Mouse (Mus musculus): Measurements from ENCODE around the gene Syt7. TPM values are rescaled to one million over a fixed set of nuclear protein-coding genes. Genes with fewer than 3 reads are reported as not detected.

Gene Syt7
- polyA plus RNA-seq, 1 experiment from 2014 or later: 4.7 TPM

DNA sequence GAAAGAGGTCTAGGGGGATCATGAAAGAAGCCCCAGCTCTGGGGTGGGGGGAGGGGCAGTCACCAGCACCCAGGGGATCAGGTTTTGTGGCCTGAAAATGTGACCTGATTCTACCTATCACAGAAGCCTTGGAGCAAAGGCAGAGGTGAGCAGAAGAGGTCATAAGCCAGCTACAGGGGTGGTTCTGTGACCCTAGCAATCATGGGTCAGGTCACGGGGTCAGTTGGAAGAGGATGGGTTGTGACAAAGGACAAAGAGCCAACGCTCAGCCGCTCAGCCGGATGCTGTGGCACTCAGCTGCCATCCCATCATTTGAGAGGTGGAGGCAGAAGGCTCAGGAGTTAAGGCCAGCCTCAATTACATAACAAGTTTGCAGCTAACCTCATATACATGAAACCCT, 75.5 kb downstream of the Syt7 start:
- 14% methylated on average over 4 of the region's 4 CpGs for WGBS
- no peak for ATAC-seq (ENCODE audit: insufficient read depth, low FRiP score, low TSS enrichment)
- H3K27me3 ChIP-seq (ENCODE audit: control insufficient read depth, insufficient read depth, low read length): peaks cover 13% of the 10 kb centered on the region
- 0 out of 2 replicates have a peak, but pooled peaks cover 2% of the 10 kb centered on the region for H3K4me1 ChIP-seq (ENCODE audit: control insufficient read depth, insufficient read depth, low read length)
- H3K4me3 ChIP-seq (ENCODE audit: low read depth, low read length): no peak overlapping the region
- no peaks in the 10 kb centered on the region for H3K9me3 ChIP-seq (ENCODE audit: control insufficient read depth, low read length)
- H3K27ac ChIP-seq (ENCODE audit: low read depth, low read length): no peak overlapping the region
- H3K9ac ChIP-seq (ENCODE audit: low read length): no peak overlapping the region
- H3K36me3 ChIP-seq (ENCODE audit: control insufficient read depth, insufficient read depth, low read length): no peaks in the 10 kb centered on the region
- H3K4me2 ChIP-seq (ENCODE audit: low read depth): no peak overlapping the region
- DNase-seq (ENCODE audit: low spot score): no peak

DNA sequence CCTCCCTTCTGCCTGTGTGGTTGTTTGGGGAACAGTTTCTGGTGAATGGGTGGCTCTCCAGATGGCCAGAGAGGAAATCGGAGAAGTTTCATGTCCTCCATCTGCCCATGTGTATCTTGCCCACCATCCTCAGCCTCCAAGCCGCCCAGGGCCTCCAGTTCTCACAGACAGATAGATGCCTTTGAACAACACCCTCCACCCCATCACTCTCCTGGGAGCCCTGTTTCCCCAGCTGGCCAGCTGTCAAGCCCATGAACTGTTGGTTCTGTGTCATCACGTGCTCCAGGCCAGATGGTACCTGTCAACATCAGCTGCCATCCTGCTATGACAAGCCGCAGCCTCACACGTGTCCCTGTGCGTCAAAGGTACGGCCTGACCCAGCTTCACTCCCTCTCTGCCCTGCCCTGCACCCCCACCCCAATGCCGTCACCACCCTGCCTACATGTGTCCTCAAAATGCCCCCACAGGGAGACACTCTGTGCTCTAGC, 80.3 kb downstream of the Syt7 start:
- no peak overlapping the region for H3K27ac ChIP-seq (ENCODE audit: low read depth, low read length)
- DNase-seq (ENCODE audit: low spot score) (no peak), ATAC-seq (ENCODE audit: insufficient read depth, low FRiP score, low TSS enrichment) (no peak)
- no peaks in the 10 kb centered on the region for H3K4me1 ChIP-seq (ENCODE audit: control insufficient read depth, insufficient read depth, low read length)
- no peak overlapping the region for H3K9ac ChIP-seq (ENCODE audit: low read length)
- 51% methylated on average over 8 of the region's 8 CpGs for WGBS
- no peak overlapping the region for H3K4me2 ChIP-seq (ENCODE audit: low read depth)
- H3K9me3 ChIP-seq (ENCODE audit: control insufficient read depth, low read length): no peaks in the 10 kb centered on the region
- H3K4me3 ChIP-seq (ENCODE audit: low read depth, low read length): no peak overlapping the region
- H3K36me3 ChIP-seq (ENCODE audit: control insufficient read depth, insufficient read depth, low read length): no peaks in the 10 kb centered on the region
- no peaks in the 10 kb centered on the region for H3K27me3 ChIP-seq (ENCODE audit: control insufficient read depth, insufficient read depth, low read length)

DNA sequence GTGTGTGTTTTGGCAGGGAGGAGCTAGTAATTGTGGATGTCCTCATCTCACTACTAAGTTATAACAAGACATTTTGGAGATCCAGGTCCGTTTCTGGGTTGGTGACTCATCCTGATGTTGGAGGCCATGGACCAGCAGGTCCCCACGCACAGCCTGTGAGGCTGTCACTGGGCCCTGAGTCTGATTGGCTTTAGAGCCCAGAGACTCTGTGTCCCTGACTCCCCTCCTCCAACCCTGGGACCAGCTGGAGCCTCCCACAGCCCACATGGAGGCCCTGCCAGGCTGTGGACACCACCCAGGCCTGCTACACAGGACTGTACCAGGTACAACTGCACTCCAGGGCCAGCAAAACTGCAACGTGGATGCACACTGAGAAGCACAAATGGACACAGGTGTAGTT, 84.1 kb downstream of the Syt7 start:
- WGBS: 76% methylated on average over 3 of the region's 3 CpGs
- Histone ChIP-seq H3K27me3 (ENCODE audit: control insufficient read depth, insufficient read depth, low read length) (no peaks in the 10 kb centered on the region), H3K4me3 (ENCODE audit: low read depth, low read length) (no peak overlapping the region), H3K9me3 (ENCODE audit: control insufficient read depth, low read length) (no peaks in the 10 kb centered on the region), H3K4me2 (ENCODE audit: low read depth) (no peak overlapping the region), H3K9ac (ENCODE audit: low read length) (no peak overlapping the region), H3K36me3 (ENCODE audit: control insufficient read depth, insufficient read depth, low read length) (no peaks in the 10 kb centered on the region), H3K27ac (ENCODE audit: low read depth, low read length) (no peak overlapping the region), H3K4me1 (ENCODE audit: control insufficient read depth, insufficient read depth, low read length) (no peaks in the 10 kb centered on the region)
- no peak for DNase-seq (ENCODE audit: low spot score)
- ATAC-seq (ENCODE audit: insufficient read depth, low FRiP score, low TSS enrichment): no peak

DNA sequence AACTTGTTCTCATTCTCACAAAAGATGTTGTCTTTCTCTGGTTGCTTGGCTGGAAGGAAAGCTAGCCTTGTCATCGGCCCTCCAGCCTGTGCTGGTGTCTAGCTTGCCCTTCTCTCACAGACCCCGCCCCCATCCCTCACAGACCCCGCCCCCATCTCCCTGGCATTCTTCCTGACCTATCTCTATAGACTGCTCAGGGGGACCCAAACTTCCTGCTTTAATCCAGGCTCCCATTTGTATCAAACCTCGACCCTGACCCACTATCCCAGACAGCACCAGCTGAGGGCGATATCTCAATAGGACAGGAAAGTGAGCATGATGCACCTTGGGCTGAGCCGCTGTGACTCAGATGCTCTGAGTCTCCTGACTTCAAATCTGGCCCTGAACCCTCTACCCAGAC, 84.9 kb downstream of the Syt7 start:
- DNase-seq (ENCODE audit: low spot score): no peak
- 20% methylated on average over 6 of the region's 6 CpGs for WGBS
- Histone ChIP-seq H3K27ac (ENCODE audit: low read depth, low read length) (no peak overlapping the region), H3K27me3 (ENCODE audit: control insufficient read depth, insufficient read depth, low read length) (no peaks in the 10 kb centered on the region), H3K36me3 (ENCODE audit: control insufficient read depth, insufficient read depth, low read length) (no peaks in the 10 kb centered on the region), H3K4me2 (ENCODE audit: low read depth) (no peak overlapping the region), H3K4me3 (ENCODE audit: low read depth, low read length) (no peak overlapping the region), H3K4me1 (ENCODE audit: control insufficient read depth, insufficient read depth, low read length) (no peaks in the 10 kb centered on the region), H3K9ac (ENCODE audit: low read length) (no peak overlapping the region), H3K9me3 (ENCODE audit: control insufficient read depth, low read length) (no peaks in the 10 kb centered on the region)
- ATAC-seq (ENCODE audit: insufficient read depth, low FRiP score, low TSS enrichment): no peak

DNA sequence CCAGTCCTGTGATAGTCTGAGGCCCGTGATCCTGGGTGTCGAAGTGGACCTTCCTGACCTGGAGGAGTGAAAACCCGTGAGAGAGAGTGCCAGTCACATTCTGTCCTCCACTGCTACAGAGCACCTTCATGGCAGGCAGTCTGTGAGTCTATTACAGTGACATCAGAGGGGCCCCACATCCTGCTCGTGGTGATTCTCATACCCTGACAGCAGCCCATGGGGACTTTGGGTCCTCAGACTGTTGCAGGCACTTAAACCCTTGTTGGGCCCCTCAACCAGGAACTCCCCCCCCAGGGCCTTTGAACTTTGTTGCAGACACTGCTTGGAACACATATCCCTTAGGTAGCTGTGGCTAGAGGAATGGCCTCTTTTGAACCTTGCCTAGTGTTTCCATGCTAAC, 90.7 kb downstream of the Syt7 start:
- Histone ChIP-seq H3K4me1 (ENCODE audit: control insufficient read depth, insufficient read depth, low read length) (no peaks in the 10 kb centered on the region), H3K9me3 (ENCODE audit: control insufficient read depth, low read length) (no peaks in the 10 kb centered on the region), H3K4me2 (ENCODE audit: low read depth) (no peak overlapping the region), H3K27ac (ENCODE audit: low read depth, low read length) (no peak overlapping the region), H3K4me3 (ENCODE audit: low read depth, low read length) (no peak overlapping the region), H3K36me3 (ENCODE audit: control insufficient read depth, insufficient read depth, low read length) (no peaks in the 10 kb centered on the region), H3K9ac (ENCODE audit: low read length) (no peak overlapping the region), H3K27me3 (ENCODE audit: control insufficient read depth, insufficient read depth, low read length) (no peaks in the 10 kb centered on the region)
- no peak for ATAC-seq (ENCODE audit: insufficient read depth, low FRiP score, low TSS enrichment)
- WGBS: 71% methylated on average over 4 of the region's 4 CpGs
- no peak for DNase-seq (ENCODE audit: low spot score)

DNA sequence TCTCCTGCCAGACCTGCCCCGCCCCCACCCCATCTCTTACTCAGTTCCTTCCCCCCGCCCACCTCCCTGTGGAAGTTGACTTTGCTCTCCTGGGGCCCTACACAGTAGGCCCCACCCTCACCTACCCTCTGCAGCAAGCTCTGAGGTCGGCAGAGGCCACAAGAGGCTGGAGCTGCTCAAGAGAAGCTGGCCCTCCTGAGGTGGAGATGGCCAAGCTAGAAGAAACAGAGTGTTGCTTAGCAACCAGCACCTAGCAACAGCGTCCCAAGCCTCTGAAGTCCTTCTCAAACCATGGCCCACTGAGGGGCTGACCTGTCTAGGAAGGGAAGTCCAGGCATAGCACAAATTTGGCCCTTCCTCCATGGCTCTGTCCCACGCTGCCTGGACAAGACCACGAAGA, 93.8 kb downstream of the Syt7 start, which contains the start of gene Ppp1r32:
Gene Ppp1r32, minus strand, starts transcription at position 226 of the 400 bp plus-strand sequence.
- 24% methylated on average over 6 of the region's 6 CpGs for whole genome bisulfite sequencing
- Histone ChIP-seq H3K4me3 (ENCODE audit: low read depth, low read length) (no peak within 1 kb of the TSS), H3K4me1 (ENCODE audit: control insufficient read depth, insufficient read depth, low read length) (no peaks in the 10 kb centered on the region; the same call in 1 of the 2 replicates), H3K27me3 (ENCODE audit: control insufficient read depth, insufficient read depth, low read length) (no peaks in the 10 kb centered on the region), H3K9ac (ENCODE audit: low read length) (no peak within 1 kb of the TSS), H3K9me3 (ENCODE audit: control insufficient read depth, low read length) (no peaks in the 10 kb centered on the region), H3K4me2 (ENCODE audit: low read depth) (no peak within 1 kb of the TSS), H3K36me3 (ENCODE audit: control insufficient read depth, insufficient read depth, low read length) (no peaks in the 10 kb centered on the region), H3K27ac (ENCODE audit: low read depth, low read length) (no peak within 1 kb of the TSS)
- DNase-seq (ENCODE audit: low spot score): peak; percentile 41
- no peak for ATAC-seq (ENCODE audit: insufficient read depth, low FRiP score, low TSS enrichment)

DNA sequence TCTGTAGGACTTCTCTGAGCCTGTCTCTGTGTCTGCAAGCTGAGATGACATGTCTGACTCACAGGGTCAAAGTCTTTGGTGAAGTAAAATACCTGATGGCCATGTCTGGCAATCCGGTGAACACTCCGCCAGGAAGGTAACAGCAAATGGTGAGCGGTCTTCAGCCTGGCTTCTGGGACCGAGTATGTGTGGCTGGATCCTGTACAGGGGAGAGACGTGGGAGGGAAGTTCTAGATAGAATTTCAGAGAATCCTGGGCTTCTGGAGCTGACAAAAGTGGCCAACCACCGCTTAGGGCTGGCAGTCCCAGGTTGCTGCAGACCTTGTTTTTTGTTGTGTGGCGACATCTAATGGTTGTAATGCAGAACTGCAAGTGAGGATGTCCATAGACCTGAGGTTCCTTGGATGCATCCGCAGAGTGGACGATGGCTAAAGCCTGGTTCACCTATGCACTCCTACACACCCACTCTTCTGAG, 97.4 kb downstream of the Syt7 start:
- Histone ChIP-seq H3K27ac (ENCODE audit: low read depth, low read length) (no peak overlapping the region), H3K36me3 (ENCODE audit: control insufficient read depth, insufficient read depth, low read length) (no peaks in the 10 kb centered on the region), H3K9ac (ENCODE audit: low read length) (no peak overlapping the region), H3K27me3 (ENCODE audit: control insufficient read depth, insufficient read depth, low read length) (no peaks in the 10 kb centered on the region), H3K4me1 (ENCODE audit: control insufficient read depth, insufficient read depth, low read length) (no peaks in the 10 kb centered on the region; the same call in 1 of the 2 replicates), H3K4me2 (ENCODE audit: low read depth) (no peak overlapping the region), H3K4me3 (ENCODE audit: low read depth, low read length) (no peak overlapping the region), H3K9me3 (ENCODE audit: control insufficient read depth, low read length) (no peaks in the 10 kb centered on the region)
- ATAC-seq (ENCODE audit: insufficient read depth, low FRiP score, low TSS enrichment) (peak; percentile 48; the same call in 1 of the 2 replicates), DNase-seq (ENCODE audit: low spot score) (peak; percentile 65)
- WGBS: 25% methylated on average over 9 of the region's 9 CpGs

DNA sequence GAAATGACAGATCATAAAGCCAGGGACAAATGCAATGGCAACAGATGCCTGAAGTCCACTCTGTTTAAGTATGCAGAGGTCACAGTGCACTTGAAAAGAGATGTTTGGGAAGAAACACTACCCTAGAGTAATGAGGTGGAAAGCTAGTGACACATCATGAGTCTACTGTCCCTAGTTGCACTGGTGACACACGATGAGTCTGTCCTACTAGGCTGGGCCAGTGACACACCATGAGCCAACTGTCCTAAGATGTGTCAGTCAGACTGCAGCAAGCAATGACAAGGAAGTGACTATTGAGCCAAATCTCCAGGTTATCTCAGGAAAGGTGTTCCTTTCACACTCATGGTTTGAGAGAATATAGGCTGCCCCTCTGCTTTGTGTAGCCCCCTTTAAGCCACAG, 106.8 kb downstream of the Syt7 start:
- no peak overlapping the region for H3K4me3 ChIP-seq (ENCODE audit: low read depth, low read length)
- H3K27me3 ChIP-seq (ENCODE audit: control insufficient read depth, insufficient read depth, low read length): no peaks in the 10 kb centered on the region
- 91% methylated on average over 1 of the region's 1 CpGs for WGBS
- H3K36me3 ChIP-seq (ENCODE audit: control insufficient read depth, insufficient read depth, low read length): 0 out of 2 replicates have a peak, but pooled peaks cover 2% of the 10 kb centered on the region
- no peak overlapping the region for H3K4me2 ChIP-seq (ENCODE audit: low read depth)
- DNase-seq (ENCODE audit: low spot score) (no peak), ATAC-seq (ENCODE audit: insufficient read depth, low FRiP score, low TSS enrichment) (no peak)
- H3K9me3 ChIP-seq (ENCODE audit: control insufficient read depth, low read length): no peaks in the 10 kb centered on the region
- no peak overlapping the region for H3K27ac ChIP-seq (ENCODE audit: low read depth, low read length)
- H3K4me1 ChIP-seq (ENCODE audit: control insufficient read depth, insufficient read depth, low read length): peaks cover 9% of the 10 kb centered on the region; the same call in 1 of the 2 replicates
- no peak overlapping the region for H3K9ac ChIP-seq (ENCODE audit: low read length)

DNA sequence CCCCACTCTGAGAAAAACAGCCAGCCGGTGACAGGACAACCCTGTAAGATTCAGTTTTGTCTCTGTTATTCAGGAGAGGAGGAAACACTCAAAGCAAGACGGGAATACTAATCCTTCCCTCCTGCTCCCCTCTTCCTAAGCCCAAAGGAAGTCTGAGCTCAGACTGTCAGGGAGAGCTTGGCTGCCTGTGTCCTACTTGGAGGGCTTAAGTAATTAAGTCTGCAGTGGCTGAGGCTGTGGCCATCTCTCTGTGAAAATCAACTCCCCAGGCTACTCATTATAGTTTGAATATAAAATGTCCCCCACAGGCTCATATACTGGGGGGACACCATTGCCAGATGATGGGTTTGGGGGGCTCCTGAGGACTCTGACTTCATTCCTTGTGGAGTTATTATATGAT, 108.1 kb downstream of the Syt7 start:
- ATAC-seq (ENCODE audit: insufficient read depth, low FRiP score, low TSS enrichment) (no peak), DNase-seq (ENCODE audit: low spot score) (no peak)
- Histone ChIP-seq H3K9ac (ENCODE audit: low read length) (no peak overlapping the region), H3K4me3 (ENCODE audit: low read depth, low read length) (no peak overlapping the region), H3K27ac (ENCODE audit: low read depth, low read length) (peak overlapping the region; percentile 34; the same call in 1 of the 2 replicates), H3K4me1 (ENCODE audit: control insufficient read depth, insufficient read depth, low read length) (peaks cover 7% of the 10 kb centered on the region; the same call in 1 of the 2 replicates), H3K36me3 (ENCODE audit: control insufficient read depth, insufficient read depth, low read length) (0 out of 2 replicates have a peak, but pooled peaks cover 2% of the 10 kb centered on the region), H3K9me3 (ENCODE audit: control insufficient read depth, low read length) (no peaks in the 10 kb centered on the region), H3K27me3 (ENCODE audit: control insufficient read depth, insufficient read depth, low read length) (no peaks in the 10 kb centered on the region), H3K4me2 (ENCODE audit: low read depth) (no peak overlapping the region)
- 82% methylated on average over 2 of the region's 2 CpGs for WGBS
